Mouse (Mus musculus) MEL (cell line): ENCODE results near the gene Elp5. TPM values are rescaled to one million over a fixed set of nuclear protein-coding genes. Genes with fewer than 3 reads are reported as not detected.

Experiments used
- DNase-seq: peaks from one replicate; pipeline ENCODE4 v3.0.0; 2011; ENCODE audit warnings: low read depth, low spot score
- H3K27ac ChIP-seq: 2 replicates; pipeline ENCODE4 v1.5.1; 2012; ENCODE audit warnings: low read depth, mild to moderate bottlenecking, control low read depth, low read length, moderate library complexity; ENCODE audit not compliant: control insufficient read depth
- H3K27me3 ChIP-seq, 2 experiments: fragments of 150-350 bp in 1 of 2; sonication (generic) in 1 of 2; 2 replicates each; pipeline ENCODE4 v1.6.1; 2012; ENCODE audit warnings: low read length in 2 of 2, mild to moderate bottlenecking in 2 of 2, improper control_type of control experiment in 1 of 2, moderate library complexity in 1 of 2; ENCODE audit not compliant: insufficient read depth in 2 of 2, control insufficient read depth in 1 of 2
- H3K36me3 ChIP-seq, 2 experiments: 2 replicates each; pipeline ENCODE4 v1.6.1; 2012 to 2014; ENCODE audit warnings: low read length in 2 of 2, improper control_type of control experiment in 1 of 2, inconsistent platforms in 1 of 2, mild to moderate bottlenecking in 1 of 2; ENCODE audit not compliant: insufficient read depth in 2 of 2, control insufficient read depth in 1 of 2
- H3K4me1 ChIP-seq, 2 experiments: fragments of 150-350 bp in 1 of 2; sonication (generic) in 1 of 2; 2 replicates each; pipeline ENCODE4 v1.6.1; 2012; ENCODE audit warnings: low read length in 2 of 2, improper control_type of control experiment in 1 of 2, mild to moderate bottlenecking in 1 of 2; ENCODE audit not compliant: insufficient read depth in 2 of 2, control insufficient read depth in 1 of 2
- H3K4me3 ChIP-seq, 2 experiments: fragments of 150-350 bp in 1 of 2; sonication (generic) in 1 of 2; 2 replicates each; pipeline ENCODE4 v1.5.1; 2012; ENCODE audit warnings: low read depth in 2 of 2, low read length in 2 of 2, mild to moderate bottlenecking in 2 of 2, moderate library complexity in 2 of 2, control low read depth in 1 of 2, improper control_type of control experiment in 1 of 2; ENCODE audit not compliant: control insufficient read depth in 1 of 2, insufficient read depth in 1 of 2
- H3K79me2 ChIP-seq: 2 replicates; pipeline ENCODE4 v1.6.1; 2012; ENCODE audit warnings: mild to moderate bottlenecking, low read length, moderate library complexity; ENCODE audit not compliant: control insufficient read depth, poor library complexity, insufficient read depth
- H3K9ac ChIP-seq: 2 replicates; pipeline ENCODE4 v1.6.1; 2012; ENCODE audit warnings: low read depth, mild to moderate bottlenecking, control low read depth, low read length, moderate library complexity; ENCODE audit not compliant: control insufficient read depth, poor library complexity, severe bottlenecking
- H3K9me3 ChIP-seq: fragments of 150-350 bp; sonication (generic); replicated peaks from 2 replicates; pipeline ENCODE4 v1.6.1; 2012; ENCODE audit warnings: mild to moderate bottlenecking, low read length, improper control_type of control experiment, moderate library complexity; ENCODE audit not compliant: insufficient read depth
- BHLHE40 ChIP-seq: IDR thresholded peaks from 2 replicates; pipeline ENCODE4 v1.6.1; 2012; ENCODE audit warnings: low read depth, mild to moderate bottlenecking, inconsistent platforms, low read length, improper control_type of control experiment, borderline replicate concordance
- CHD1 ChIP-seq: IDR thresholded peaks from 2 replicates; pipeline ENCODE4 v1.6.1; 2012; ENCODE audit warnings: low read depth, mild to moderate bottlenecking, inconsistent platforms, low read length, improper control_type of control experiment
- CHD2 ChIP-seq: IDR thresholded peaks from 2 replicates; pipeline ENCODE4 v1.6.1; 2011; ENCODE audit warnings: low read length, improper control_type of control experiment
- CTCF ChIP-seq, 3 experiments: IDR thresholded peaks in 2 of 3; conservative IDR thresholded peaks in 1 of 3; 2 replicates each; pipeline ENCODE4 v1.5.1; 2011 to 2012; ENCODE audit warnings: low read length in 3 of 3, low read depth in 2 of 3, mild to moderate bottlenecking in 2 of 3, improper control_type of control experiment in 1 of 3, inconsistent platforms in 1 of 3, mixed read lengths in 1 of 3, moderate library complexity in 1 of 3; ENCODE audit not compliant: control insufficient read depth in 1 of 3, insufficient read depth in 1 of 3, poor library complexity in 1 of 3, severe bottlenecking in 1 of 3
- ELF1 ChIP-seq: IDR thresholded peaks from 2 replicates; pipeline ENCODE4 v1.6.1; 2014; ENCODE audit warnings: low read depth, mild to moderate bottlenecking, inconsistent platforms, low read length, improper control_type of control experiment, moderate library complexity
- GABPA ChIP-seq: IDR thresholded peaks from 2 replicates; pipeline ENCODE4 v1.6.1; 2012; ENCODE audit warnings: low read depth, mild to moderate bottlenecking, inconsistent platforms, low read length, improper control_type of control experiment, moderate library complexity
- HCFC1 ChIP-seq: IDR thresholded peaks from 2 replicates; pipeline ENCODE4 v1.6.1; 2012; ENCODE audit warnings: low read depth, mild to moderate bottlenecking, inconsistent platforms, low read length, improper control_type of control experiment, moderate library complexity
- KAT2A ChIP-seq: conservative IDR thresholded peaks from 2 replicates; pipeline ENCODE4 v1.6.1; 2012; ENCODE audit warnings: low read depth, low read length, improper control_type of control experiment, inconsistent platforms
- MAZ ChIP-seq: IDR thresholded peaks from 2 replicates; pipeline ENCODE4 v1.6.1; 2012; ENCODE audit warnings: low read depth, mild to moderate bottlenecking, inconsistent platforms, low read length, improper control_type of control experiment
- MEF2A ChIP-seq: IDR thresholded peaks from 2 replicates; pipeline ENCODE4 v1.6.1; 2014; ENCODE audit warnings: low read depth, mild to moderate bottlenecking, inconsistent platforms, low read length, improper control_type of control experiment; ENCODE audit not compliant: poor library complexity, insufficient replicate concordance, severe bottlenecking; ENCODE audit errors: extremely low read depth
- MXI1 ChIP-seq: IDR thresholded peaks from 2 replicates; pipeline ENCODE4 v1.6.1; 2011; ENCODE audit warnings: mild to moderate bottlenecking, low read depth, low read length, improper control_type of control experiment
- MYC ChIP-seq: IDR thresholded peaks from 2 replicates; pipeline ENCODE4 v1.6.1; 2011; ENCODE audit warnings: low read depth, mild to moderate bottlenecking, low read length, improper control_type of control experiment, moderate library complexity
- POLR2A ChIP-seq, 2 experiments: IDR thresholded peaks; 2 replicates each; pipeline ENCODE4 v1.6.1; 2011 to 2012; ENCODE audit warnings: low read length in 2 of 2, mild to moderate bottlenecking in 2 of 2, control low read depth in 1 of 2, improper control_type of control experiment in 1 of 2, low read depth in 1 of 2, moderate library complexity in 1 of 2; ENCODE audit not compliant: control insufficient read depth in 1 of 2, insufficient read depth in 1 of 2, poor library complexity in 1 of 2
- POLR2AphosphoS2 ChIP-seq: IDR thresholded peaks from 2 replicates; pipeline ENCODE4 v1.6.1; 2011; ENCODE audit warnings: low read length, improper control_type of control experiment
- RAD21 ChIP-seq: IDR thresholded peaks from 2 replicates; pipeline ENCODE4 v1.6.1; 2011; ENCODE audit warnings: mild to moderate bottlenecking, low read depth, low read length, improper control_type of control experiment
- SIN3A ChIP-seq: IDR thresholded peaks from 2 replicates; pipeline ENCODE4 v1.6.1; 2012; ENCODE audit warnings: low read length, improper control_type of control experiment, inconsistent platforms
- SMC3 ChIP-seq: IDR thresholded peaks from 2 replicates; pipeline ENCODE4 v1.6.1; 2011; ENCODE audit warnings: low read depth, low read length, improper control_type of control experiment
- TAL1 ChIP-seq: IDR thresholded peaks from 2 replicates; pipeline ENCODE4 v1.6.1; 2012; ENCODE audit warnings: mild to moderate bottlenecking, inconsistent platforms, low read length, moderate library complexity, mixed read lengths
- TCF12 ChIP-seq: IDR thresholded peaks from 2 replicates; pipeline ENCODE4 v1.6.1; 2014; ENCODE audit warnings: low read depth, mild to moderate bottlenecking, inconsistent platforms, low read length, improper control_type of control experiment, moderate library complexity
- UBTF ChIP-seq: IDR thresholded peaks from 2 replicates; pipeline ENCODE4 v1.6.1; 2012; ENCODE audit warnings: low read depth, mild to moderate bottlenecking, inconsistent platforms, low read length, improper control_type of control experiment, moderate library complexity, borderline replicate concordance; ENCODE audit not compliant: insufficient read depth
- USF1 ChIP-seq: IDR thresholded peaks from 2 replicates; pipeline ENCODE4 v1.6.1; 2014; ENCODE audit warnings: low read depth, mild to moderate bottlenecking, inconsistent platforms, low read length, improper control_type of control experiment, moderate library complexity
- USF2 ChIP-seq, 2 experiments: IDR thresholded peaks; 2 replicates each; pipeline ENCODE4 v1.6.1; 2011 to 2012; ENCODE audit warnings: improper control_type of control experiment in 2 of 2, low read length in 2 of 2, borderline replicate concordance in 1 of 2, inconsistent platforms in 1 of 2, low read depth in 1 of 2, mild to moderate bottlenecking in 1 of 2; ENCODE audit not compliant: insufficient read depth in 1 of 2
- ZMIZ1 ChIP-seq: IDR thresholded peaks from 2 replicates; pipeline ENCODE4 v1.6.1; 2012; ENCODE audit warnings: low read depth, mild to moderate bottlenecking, inconsistent platforms, low read length, improper control_type of control experiment, moderate library complexity
- ZNF384 ChIP-seq: IDR thresholded peaks from 2 replicates; pipeline ENCODE4 v1.6.1; 2012; ENCODE audit warnings: low read depth, mild to moderate bottlenecking, inconsistent platforms, low read length, improper control_type of control experiment
- polyA plus RNA-seq, 2 experiments: library from polyadenylated mRNA; stranded (reverse) in 1 of 2; unstranded in 1 of 2; fragments of >175 nt in 1 of 2; fragments of >200 nt in 1 of 2; gene quantifications; 2 replicates each; pipeline versions ENCODE4 v1.2.1 to v1.2.4; 2012; ENCODE audit warnings: low replicate concordance in 2 of 2, low read depth in 1 of 2; ENCODE audit not compliant: insufficient read length in 2 of 2, insufficient read depth in 1 of 2, missing spikeins in 1 of 2
- total RNA-seq: library from RNA; depleted of rRNA; stranded (reverse); fragments of 300-350 nt; gene quantifications from 2 replicates; pipeline ENCODE4 v1.2.3, GENCODE M21; 2012

The Elp5 gene
- total and polyA plus RNA-seq, 3 experiments, result 189 to 222 TPM; not detected in 1

- Histone ChIP-seq H3K4me3 (no peak overlapping the region), H3K27me3 (no peaks in the 10 kb centered on the region), H3K36me3 (peaks cover 2 to 24% of the 10 kb centered on the region in 2 experiments; a peak in 3 of 4 replicates), H3K27ac (no peak overlapping the region), H3K79me2 (peaks cover 43% of the 10 kb centered on the region), H3K9ac (0 out of 2 replicates have a peak overlapping the region, but pooled peaks have one; percentile 99), H3K4me1 (peaks cover 6 to 17% of the 10 kb centered on the region in 2 experiments), H3K9me3 (no peaks in the 10 kb centered on the region)
- no peak for TF ChIP-seq RAD21
- TF ChIP-seq HCFC1, result no peak
- TF ChIP-seq ELF1, result no peak
- no peak for TF ChIP-seq TCF12
- no peak for TF ChIP-seq MXI1
- TF ChIP-seq POLR2A (IDR thresholded peaks at IDR 0.05; ENCODE audit: control insufficient read depth in 1 of 2, insufficient read depth in 1 of 2, low read depth in 1 of 2, low read length in 2 of 2, poor library complexity in 1 of 2), result no peak
- TF ChIP-seq GABPA, result no peak
- TF ChIP-seq KAT2A, result no peak
- no peak for TF ChIP-seq UBTF
- DNase-seq, result no peak
These were observed 1.1 kb upstream of the Elp5 start for GRCm38 (mm10) chr11:69983377-69983776.

DNA sequence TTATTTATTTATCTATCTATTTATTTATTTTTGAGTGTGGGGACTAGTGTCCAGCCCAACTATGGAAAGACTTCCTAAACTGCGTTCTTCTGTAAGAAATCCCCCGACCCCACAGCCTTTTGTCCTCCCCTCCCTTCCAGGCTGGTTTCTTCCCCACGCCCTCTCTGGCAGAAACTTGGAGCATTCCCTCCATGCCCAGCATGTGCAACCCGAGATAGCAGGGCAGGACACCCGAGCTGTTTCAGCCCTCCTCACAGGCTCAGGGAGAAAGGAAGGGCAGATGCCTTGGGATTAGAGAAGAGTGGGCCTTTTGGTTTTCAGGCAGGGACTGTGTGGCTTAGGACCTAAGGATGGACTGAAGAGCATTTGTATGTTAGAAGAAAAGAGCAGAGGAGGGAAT lies 560 bp upstream of the Elp5 start:
- H3K36me3 ChIP-seq, result peaks cover 2 to 24% of the 10 kb centered on the region in 2 experiments; a peak in 3 of 4 replicates

GRCm38 (mm10) chr11:69981141-69981762 lies 1.1 kb downstream of the Elp5 start, which contains the start of gene Ctdnep1:
Gene Ctdnep1, plus strand, starts transcription at chr11:69981156.
- Histone ChIP-seq H3K27ac (peak within 1 kb of the TSS; percentile 90), H3K4me3 (peak within 1 kb of the TSS; percentile 96 to 98), H3K4me1 (peaks cover 6 to 17% of the 10 kb centered on the region in 2 experiments), H3K9ac (peak within 1 kb of the TSS; percentile 99), H3K36me3 (peaks cover 2 to 24% of the 10 kb centered on the region in 2 experiments; a peak in 3 of 4 replicates), H3K79me2 (peaks cover 45% of the 10 kb centered on the region), H3K27me3 (no peaks in the 10 kb centered on the region), H3K9me3 (no peaks in the 10 kb centered on the region)
- DNase-seq, result peak; percentile 62
- TF ChIP-seq MXI1, result peak; percentile 71
- TF ChIP-seq TAL1, result no peak
- no peak for TF ChIP-seq ZNF384
- TF ChIP-seq USF1, result no peak
- peak; percentile 54 for TF ChIP-seq SIN3A
- peak; percentile 11; the same call in 1 of the 2 replicates for TF ChIP-seq BHLHE40
- no peak for TF ChIP-seq ELF1
- no peak for TF ChIP-seq POLR2AphosphoS2
- no peak for TF ChIP-seq SMC3
- TF ChIP-seq ZMIZ1, result peak; percentile 22; the same call in 1 of the 2 replicates
- TF ChIP-seq CHD1, result peak; percentile 81
- TF ChIP-seq CHD2, result peak; percentile 46
- 0 out of 6 replicates have a peak, but pooled peaks of 1 of the 3 experiments have one; percentile 2 for TF ChIP-seq CTCF (IDR thresholded peaks at IDR 0.05 in 2 of 3, conservative IDR thresholded peaks at IDR 0.05 in 1 of 3; ENCODE audit: control insufficient read depth in 1 of 3, insufficient read depth in 1 of 3, low read depth in 2 of 3, low read length in 3 of 3, poor library complexity in 1 of 3, severe bottlenecking in 1 of 3)
- no peak for TF ChIP-seq GABPA
- no peak for TF ChIP-seq MYC
- TF ChIP-seq MAZ, result peak; percentile 73
- TF ChIP-seq HCFC1, result peak; percentile 41; the same call in 1 of the 2 replicates
- no peak for TF ChIP-seq USF2 (IDR thresholded peaks at IDR 0.05; ENCODE audit: borderline replicate concordance in 1 of 2, insufficient read depth in 1 of 2, low read depth in 1 of 2, low read length in 2 of 2)

More for the DNA sequence above, 560 bp upstream of the Elp5 start:
- no peaks in the 10 kb centered on the region for H3K27me3 ChIP-seq
- no peaks in the 10 kb centered on the region for H3K9me3 ChIP-seq
- DNase-seq, result no peak
- H3K4me1 ChIP-seq, result peaks cover 6 to 17% of the 10 kb centered on the region in 2 experiments
- no peak overlapping the region for H3K27ac ChIP-seq
- peak overlapping the region; percentile 99 for H3K9ac ChIP-seq
- H3K79me2 ChIP-seq, result peaks cover 43% of the 10 kb centered on the region
- TF ChIP-seq TAL1, result peak; percentile 23; the same call in 1 of the 2 replicates
- no peak for TF ChIP-seq MEF2A
- no peak for TF ChIP-seq MXI1
- H3K4me3 ChIP-seq, result no peak overlapping the region
